Mouse (Mus musculus) ES-Bruce4 (cell line): Measurements from ENCODE around the gene Hpse.

Experiments used
- CTCF ChIP-seq: IDR thresholded peaks from one replicate; pipeline ENCODE4 v1.8.1; 2011; ENCODE audit warnings: low read depth, low read length
- EP300 ChIP-seq: IDR thresholded peaks from 2 replicates; pipeline ENCODE4 v1.6.1; 2011; ENCODE audit warnings: low read depth, low read length; ENCODE audit not compliant: insufficient read depth
- POLR2A ChIP-seq: IDR thresholded peaks from one replicate; pipeline ENCODE4 v1.8.1; 2011; ENCODE audit warnings: low read length; ENCODE audit not compliant: insufficient read depth

DNA sequence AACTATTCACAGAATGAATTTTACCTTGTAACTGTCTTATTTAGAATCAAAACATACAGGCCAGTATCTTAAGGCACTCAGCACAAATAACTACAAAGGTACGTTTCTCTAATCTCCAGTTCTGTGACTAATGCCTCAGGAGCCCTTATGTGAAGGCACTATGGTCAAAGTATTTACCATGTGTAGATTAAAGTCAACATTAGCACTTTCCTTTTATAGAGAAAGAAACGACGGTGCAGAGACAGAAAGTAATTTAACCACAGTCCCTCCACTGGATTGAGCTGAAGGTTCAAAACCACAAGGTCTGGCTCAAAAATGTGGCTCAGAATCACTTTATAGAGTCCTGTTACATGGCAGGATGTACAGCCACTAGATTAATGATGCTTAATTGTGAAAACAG, 47.6 kb downstream of the Hpse start:
- no peak for TF ChIP-seq CTCF
- TF ChIP-seq POLR2A = no peak
- no peak for TF ChIP-seq EP300
